Mouse (Mus musculus) spleen, adult 2 months (tissue): ENCODE results near the gene Etfa. TPM values are rescaled to one million over a fixed set of nuclear protein-coding genes. Genes with fewer than 3 reads are reported as not detected.

Source experiments
- DNase-seq, 2 experiments: peaks; one replicate each; pipeline versions ENCODE4 v3.0.0 to v3.0.0-alpha.2; 2012 to 2021; ENCODE audit warnings: low spot score in 2 of 2, low read depth in 1 of 2
- H3K27ac ChIP-seq: fragments of 200-500 bp; 2 replicates; pipeline ENCODE4 v1.5.1; 2012; ENCODE audit warnings: low read length, inconsistent platforms; ENCODE audit not compliant: insufficient read depth
- H3K27me3 ChIP-seq: fragments of 200-500 bp; 2 replicates; pipeline ENCODE4 v1.6.1; 2012; ENCODE audit warnings: mild to moderate bottlenecking, moderate library complexity, low read length, inconsistent platforms; ENCODE audit not compliant: control insufficient read depth, insufficient read depth
- H3K36me3 ChIP-seq: fragments of 200-500 bp; 2 replicates; pipeline ENCODE4 v1.6.1; 2012; ENCODE audit warnings: mild to moderate bottlenecking, low read length, inconsistent platforms; ENCODE audit not compliant: control insufficient read depth, insufficient read depth
- H3K4me1 ChIP-seq: fragments of 200-500 bp; 2 replicates; pipeline ENCODE4 v1.6.1; 2011; ENCODE audit warnings: inconsistent platforms; ENCODE audit not compliant: control insufficient read depth, insufficient read depth, insufficient read length
- H3K4me3 ChIP-seq: fragments of 200-500 bp; 2 replicates; pipeline ENCODE4 v1.5.1; 2011; ENCODE audit warnings: mild to moderate bottlenecking, inconsistent platforms; ENCODE audit not compliant: insufficient read depth, insufficient read length; ENCODE audit errors: extremely low read depth
- CTCF ChIP-seq: fragments of 200-500 bp; IDR thresholded peaks from 2 replicates; pipeline ENCODE4 v1.5.1; 2011; ENCODE audit warnings: mild to moderate bottlenecking, inconsistent platforms; ENCODE audit not compliant: insufficient read depth, insufficient read length, insufficient replicate concordance; ENCODE audit errors: extremely low read depth
- POLR2A ChIP-seq: fragments of 200-500 bp; IDR thresholded peaks from 2 replicates; pipeline ENCODE4 v1.6.1; 2011; ENCODE audit warnings: low read depth, low read length, inconsistent platforms
- WGBS: fragments of 180-500 bp; shearing (Covaris S2); methylation state at CpG from one replicate; pipeline ENCODE4 v1.1.7; 2018; 5-methylcytosine and 5-hydroxymethylcytosine counted together
- polyA plus RNA-seq: library from polyadenylated mRNA; depleted of rRNA; stranded (reverse); fragments of >200 nt; gene quantifications from 2 replicates; pipeline ENCODE4 v1.2.3, GENCODE M21; 2012; rRNA removed

Gene Etfa
- 15.2 and 15.9 TPM in 2 replicates for polyA plus RNA-seq

DNA sequence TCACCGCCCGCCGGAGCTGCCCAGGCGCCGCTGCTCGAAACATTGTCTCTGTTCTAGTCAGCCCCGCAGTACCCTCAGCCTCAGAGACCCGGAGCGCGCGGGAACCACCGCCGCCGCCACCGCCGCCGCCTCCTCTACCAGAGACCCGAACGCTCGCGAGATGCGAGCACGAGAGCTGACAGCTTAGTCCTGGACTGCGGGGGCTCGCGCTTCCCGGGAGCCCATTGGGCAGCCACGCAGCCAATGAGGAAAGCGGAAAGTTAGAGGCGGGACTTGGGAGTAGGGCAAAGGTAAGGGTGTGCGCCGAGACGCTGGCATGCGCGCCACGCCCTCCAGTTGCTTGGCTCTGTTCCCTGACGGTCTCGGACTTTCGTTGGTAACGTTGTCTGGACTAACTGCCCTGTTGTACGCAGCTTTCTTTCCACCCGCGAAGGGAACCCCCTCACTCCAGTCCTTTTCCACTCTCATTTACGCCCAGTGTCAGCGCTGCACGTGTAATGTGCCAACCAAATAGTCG, at the start of gene Etfa:
Gene Etfa (minus strand): TSS at position 217 of the 517 bp plus-strand sequence.
- Histone ChIP-seq H3K27me3 (no peaks in the 10 kb centered on the region), H3K27ac (peak within 1 kb of the TSS; percentile 83), H3K36me3 (no peaks in the 10 kb centered on the region), H3K4me3 (peak within 1 kb of the TSS; percentile 75), H3K4me1 (peaks cover 3% of the 10 kb centered on the region; the same call in 1 of the 2 replicates)
- TF ChIP-seq POLR2A (peak; percentile 8; the same call in 1 of the 2 replicates), CTCF (no peak)
- DNase-seq: peak; percentile 91 to 97
- under 1% methylated on average over 47 of the region's 47 CpGs for WGBS

DNA sequence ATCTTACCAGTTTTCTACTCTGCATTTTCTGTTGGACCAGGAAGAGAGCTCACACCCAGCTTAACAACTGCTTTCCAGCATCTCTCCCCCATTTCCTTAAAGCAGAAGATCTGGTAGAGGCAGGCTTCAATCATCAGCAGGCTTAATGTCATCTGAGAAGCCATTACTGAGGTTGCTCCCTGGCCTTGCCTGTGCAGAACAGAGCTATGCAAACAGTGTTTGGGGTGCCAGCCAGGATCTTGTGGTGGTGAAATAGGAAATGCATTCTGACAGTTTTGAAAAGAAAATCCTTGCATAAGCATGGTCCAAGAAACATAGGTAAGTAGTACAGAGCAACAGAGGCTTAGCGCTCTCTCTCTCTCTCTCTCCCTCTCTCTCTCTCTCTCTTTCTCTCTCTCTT, 48.9 kb upstream of the Etfa start:
- DNase-seq: no peak
- no peak overlapping the region for H3K27ac ChIP-seq
- H3K36me3 ChIP-seq: no peaks in the 10 kb centered on the region; the same call in 1 of the 2 replicates
- H3K4me3 ChIP-seq: no peak overlapping the region
- TF ChIP-seq POLR2A (no peak), CTCF (no peak)
- H3K27me3 ChIP-seq: no peaks in the 10 kb centered on the region
- WGBS: 89% methylated on average over 1 of the region's 1 CpGs
- H3K4me1 ChIP-seq: no peaks in the 10 kb centered on the region

- Histone ChIP-seq H3K27me3 (no peaks in the 10 kb centered on the region), H3K4me3 (no peak overlapping the region), H3K4me1 (no peaks in the 10 kb centered on the region), H3K36me3 (peaks cover 2% of the 10 kb centered on the region; the same call in 1 of the 2 replicates), H3K27ac (no peak overlapping the region)
- 68% methylated on average over 1 of the region's 1 CpGs for WGBS
- DNase-seq: no peak
- TF ChIP-seq CTCF: no peak
- TF ChIP-seq POLR2A: no peak
Observed at GRCm38 (mm10) chr9:55554986-55555385, 42.9 kb upstream of the Etfa start.

DNA sequence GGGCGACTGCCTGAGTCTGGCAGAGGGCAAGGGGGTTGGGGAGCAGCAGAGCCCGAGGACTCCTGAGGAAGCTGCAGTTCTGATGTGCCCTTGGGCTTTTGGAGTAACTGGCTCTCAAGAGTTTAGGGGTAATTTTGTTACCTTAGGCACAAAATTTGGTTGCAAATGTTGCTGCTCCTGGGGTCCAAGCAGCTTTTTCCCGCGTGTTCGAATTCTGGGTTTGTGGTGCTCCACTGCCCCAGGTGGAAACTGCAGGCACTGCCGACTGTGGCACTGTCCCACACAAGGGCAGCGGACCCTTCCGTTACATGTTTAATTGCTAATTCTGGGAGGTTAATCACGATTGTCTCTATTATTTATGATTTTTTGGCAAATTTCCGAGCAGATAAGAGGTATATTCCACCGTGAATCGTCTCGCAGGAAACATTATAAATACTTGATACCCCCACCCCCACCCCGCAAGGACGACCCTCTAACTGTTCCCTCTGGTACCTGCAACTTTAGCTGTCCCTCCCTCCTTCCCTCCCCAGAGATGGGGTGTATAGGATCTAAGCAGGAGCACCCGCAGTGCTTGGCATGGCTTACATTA, 37.4 kb upstream of the Etfa start:
- no peak overlapping the region for H3K4me3 ChIP-seq
- H3K4me1 ChIP-seq: peaks cover 11% of the 10 kb centered on the region
- peaks cover 25% of the 10 kb centered on the region for H3K27me3 ChIP-seq
- TF ChIP-seq CTCF (no peak), POLR2A (no peak)
- DNase-seq: no peak
- 24% methylated on average over 16 of the region's 16 CpGs for WGBS
- no peak overlapping the region for H3K27ac ChIP-seq
- peaks cover 2% of the 10 kb centered on the region; the same call in 1 of the 2 replicates for H3K36me3 ChIP-seq

GRCm38 (mm10) chr9:55548871-55549270, 36.8 kb upstream of the Etfa start:
- no peak for DNase-seq
- Histone ChIP-seq H3K27me3 (peaks cover 31% of the 10 kb centered on the region), H3K4me1 (peaks cover 16% of the 10 kb centered on the region), H3K36me3 (peaks cover 2% of the 10 kb centered on the region; the same call in 1 of the 2 replicates), H3K27ac (no peak overlapping the region), H3K4me3 (no peak overlapping the region)
- 36% methylated on average over 3 of the region's 3 CpGs for WGBS
- TF ChIP-seq POLR2A: no peak
- TF ChIP-seq CTCF: no peak

DNA sequence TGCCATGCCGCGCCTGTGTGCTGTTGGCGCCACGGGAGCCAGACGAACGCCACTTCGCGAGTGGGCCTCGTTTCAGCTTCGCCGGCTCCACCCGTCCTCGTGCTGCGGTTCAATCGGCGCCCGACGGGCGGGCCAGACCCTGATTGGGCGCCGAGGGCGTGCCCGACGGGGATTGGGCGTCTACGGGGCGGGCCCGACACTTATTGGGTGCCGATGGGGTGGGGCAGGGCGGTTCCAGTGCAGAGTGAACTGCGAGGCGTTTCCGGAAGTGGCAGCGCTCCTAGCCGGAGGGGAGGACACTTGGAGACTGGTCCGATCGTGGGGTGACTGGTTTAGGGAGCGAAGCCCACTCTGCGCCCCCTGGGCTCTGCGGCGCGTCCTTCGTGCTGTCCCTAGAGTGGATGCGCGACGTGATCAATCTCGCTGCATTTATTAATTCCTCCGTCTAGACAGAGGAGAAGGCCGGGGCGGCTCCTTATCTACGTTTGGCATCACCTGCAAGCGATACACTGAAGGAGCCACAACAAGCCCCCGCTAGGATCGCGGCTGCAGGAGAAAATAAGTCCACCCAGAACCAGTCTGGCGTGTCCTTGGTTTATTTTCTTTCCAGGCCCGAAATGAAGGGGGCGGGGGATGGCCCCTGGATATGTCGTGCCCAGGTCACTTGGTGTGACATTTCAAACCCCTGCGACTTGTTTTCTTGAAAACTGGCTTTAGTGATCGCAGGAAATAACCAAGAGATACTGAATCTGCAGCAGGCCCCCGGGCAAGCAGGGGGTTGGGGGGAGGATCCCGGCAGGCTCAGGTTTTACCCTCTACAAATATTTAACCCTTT, 34.4 kb upstream of the Etfa start:
- H3K27me3 ChIP-seq: peaks cover 53% of the 10 kb centered on the region
- TF ChIP-seq POLR2A (no peak), CTCF (no peak)
- 11% methylated on average over 63 of the region's 63 CpGs for WGBS
- DNase-seq: peak in 1 of 2 experiments; percentile 15
- H3K4me3 ChIP-seq: no peak overlapping the region
- H3K4me1 ChIP-seq: peaks cover 30% of the 10 kb centered on the region
- no peaks in the 10 kb centered on the region for H3K36me3 ChIP-seq
- H3K27ac ChIP-seq: no peak overlapping the region
